In genomic region chr4:134626350-134626749, GRCm38 (mm10) we compare ENCODE assay signal across 13 mouse cellular contexts.
DNase-seq lines count a peak whose midpoint lies in the region; ATAC-seq and TF ChIP-seq lines count a peak whose summit lies in the region.
"Had no signal": no experiment of that assay in that cellular context is flagged by ENCODE, and none has a peak within 500 bp of the region (broad histone marks: within the 10 kb centered on the region; RNA-seq: fewer than 3 reads in every experiment).

No protein-coding gene starts in this region.

- no peaks in the 10 kb centered on the region for H3K27me3 ChIP-seq in midbrain, embryonic 10.5 days (ENCODE audit: low read depth, poor library complexity, severe bottlenecking)
- no peaks in the 10 kb centered on the region for H3K27me3 ChIP-seq in midbrain, embryonic 13.5 days
- no peaks in the 10 kb centered on the region for H3K27me3 ChIP-seq in heart, postnatal 0 days (ENCODE audit: control insufficient read depth, insufficient read depth, low read length)
- H3K27me3 ChIP-seq in forebrain, embryonic 15.5 days, result no peaks in the 10 kb centered on the region
- H3K27me3 ChIP-seq: neural tube, embryonic 13.5 days had no signal

- peak overlapping the region; percentile 57; the same call in 1 of the 2 replicates for H3K27ac ChIP-seq in midbrain, embryonic 10.5 days (replicated peaks)
- H3K27ac ChIP-seq in midbrain, embryonic 13.5 days, result no peak overlapping the region
- H3K27ac ChIP-seq in heart, postnatal 0 days (ENCODE audit: low read depth), result peak overlapping the region; percentile 56
- no peak overlapping the region for H3K27ac ChIP-seq in forebrain, embryonic 15.5 days (replicated peaks)
- H3K27ac ChIP-seq: hindbrain, embryonic 13.5 days; neural tube, embryonic 13.5 days had no signal

- DNase-seq in gastrocnemius, postnatal 14 days, result peak; percentile 39
- DNase-seq in gastrocnemius, postnatal 4 days (ENCODE audit: low spot score in 2 of 2), result no peak
- DNase-seq in midbrain, embryonic 10.5 days (ENCODE audit: low spot score), result no peak
- no peak for DNase-seq in heart, postnatal 0 days (ENCODE audit: low spot score)
- peak; percentile 71 for DNase-seq in telencephalon, adult 2 months (ENCODE audit: low read depth, low spot score)
- no peak for DNase-seq in adrenal gland, adult (ENCODE audit: inconsistent age in 2 of 2, low spot score in 1 of 2)
- DNase-seq: kidney, adult 18-20 months; spleen, adult 18-20 months had no signal

- TF ChIP-seq CTCF in heart, postnatal 0 days (IDR thresholded peaks at IDR 0.05; ENCODE audit: low read depth), result no peak

- no peak overlapping the region for H3K9ac ChIP-seq in midbrain, embryonic 13.5 days (replicated peaks)
- H3K9ac ChIP-seq in heart, postnatal 0 days (replicated peaks; ENCODE audit: low read depth, low read length), result peak overlapping the region; percentile 13; the same call in 1 of the 2 replicates
- H3K9ac ChIP-seq in forebrain, embryonic 15.5 days (replicated peaks), result no peak overlapping the region
- H3K9ac ChIP-seq: hindbrain, embryonic 13.5 days; neural tube, embryonic 13.5 days had no signal

- no peak for TF ChIP-seq EP300 in heart, postnatal 0 days (IDR thresholded peaks at IDR 0.05; ENCODE audit: low read depth)

- intact Hi-C loops in gastrocnemius, postnatal 14 days (cut with DNase I; ENCODE audit: low total_unique reads), result no loop called here

- H3K4me1 ChIP-seq in midbrain, embryonic 10.5 days, result peaks cover 32% of the 10 kb centered on the region
- peaks cover 15% of the 10 kb centered on the region for H3K4me1 ChIP-seq in midbrain, embryonic 13.5 days (replicated peaks)
- peaks cover 45% of the 10 kb centered on the region for H3K4me1 ChIP-seq in heart, postnatal 0 days (ENCODE audit: control insufficient read depth, insufficient read depth)
- peaks cover 17% of the 10 kb centered on the region for H3K4me1 ChIP-seq in forebrain, embryonic 15.5 days

- no peak overlapping the region for H3K4me3 ChIP-seq in midbrain, embryonic 10.5 days
- H3K4me3 ChIP-seq in midbrain, embryonic 13.5 days (replicated peaks), result no peak overlapping the region
- H3K4me3 ChIP-seq in heart, postnatal 0 days (ENCODE audit: low read depth, low read length), result no peak overlapping the region
- H3K4me3 ChIP-seq in forebrain, embryonic 15.5 days, result no peak overlapping the region
- H3K4me3 ChIP-seq: hindbrain, embryonic 13.5 days; neural tube, embryonic 13.5 days had no signal

- 91% methylated on average over 4 of the region's 4 CpGs for WGBS in midbrain, embryonic 10.5 days
- WGBS in midbrain, embryonic 13.5 days, result 88% methylated on average over 4 of the region's 4 CpGs
- WGBS in heart, postnatal 0 days, result 49% methylated on average over 4 of the region's 4 CpGs
- WGBS in forebrain, embryonic 15.5 days, result 78% methylated on average over 4 of the region's 4 CpGs

- no peaks in the 10 kb centered on the region for H3K36me3 ChIP-seq in midbrain, embryonic 10.5 days
- H3K36me3 ChIP-seq in midbrain, embryonic 13.5 days, result no peaks in the 10 kb centered on the region
- no peaks in the 10 kb centered on the region for H3K36me3 ChIP-seq in heart, postnatal 0 days (replicated peaks; ENCODE audit: control insufficient read depth, insufficient read depth, low read length)
- H3K36me3 ChIP-seq in forebrain, embryonic 15.5 days, result no peaks in the 10 kb centered on the region
- H3K36me3 ChIP-seq: hindbrain, embryonic 13.5 days; neural tube, embryonic 13.5 days had no signal

- H3K9me3 ChIP-seq in midbrain, embryonic 10.5 days (replicated peaks), result no peaks in the 10 kb centered on the region
- H3K9me3 ChIP-seq in midbrain, embryonic 13.5 days, result no peaks in the 10 kb centered on the region
- H3K9me3 ChIP-seq in heart, postnatal 0 days (replicated peaks; ENCODE audit: control insufficient read depth, low read length), result no peaks in the 10 kb centered on the region
- no peaks in the 10 kb centered on the region for H3K9me3 ChIP-seq in forebrain, embryonic 15.5 days
- H3K9me3 ChIP-seq: hindbrain, embryonic 13.5 days; neural tube, embryonic 13.5 days had no signal

- H3K4me2 ChIP-seq in midbrain, embryonic 13.5 days (replicated peaks), result no peak overlapping the region
- H3K4me2 ChIP-seq in heart, postnatal 0 days (ENCODE audit: low read depth, low read length), result no peak overlapping the region
- H3K4me2 ChIP-seq in forebrain, embryonic 15.5 days (replicated peaks), result no peak overlapping the region
- H3K4me2 ChIP-seq: hindbrain, embryonic 13.5 days; neural tube, embryonic 13.5 days had no signal

- no peak for ATAC-seq in midbrain, embryonic 13.5 days
- ATAC-seq in heart, postnatal 0 days (ENCODE audit: insufficient read depth, low read depth), result no peak
- no peak for ATAC-seq in forebrain, embryonic 15.5 days (replicated peaks)
- ATAC-seq: midbrain, embryonic 16.5 days had no signal

Comparison
In these comparisons a context has a peak if more than half of its experiments do, and no peak if none do; other contexts are left out.
1. DNase-seq: peak in gastrocnemius, postnatal 14 days (single experiment) and telencephalon, adult 2 months (single experiment); none in gastrocnemius, postnatal 4 days (0 of 2), midbrain, embryonic 10.5 days (single experiment), heart, postnatal 0 days (single experiment) and adrenal gland, adult (0 of 2).
2. H3K27ac ChIP-seq: peak in midbrain, embryonic 10.5 days (single experiment) and heart, postnatal 0 days (single experiment); none in midbrain, embryonic 13.5 days (single experiment) and forebrain, embryonic 15.5 days (single experiment).